Mouse (Mus musculus) forebrain, embryonic 16.5 days (tissue): ENCODE results near the gene Slc25a27. TPM values are rescaled to one million over a fixed set of nuclear protein-coding genes. Genes with fewer than 3 reads are reported as not detected.

Source experiments
- ATAC-seq: fragments of 200-750 bp; cut with Nextera tagmentation; 2 replicates; pipeline ENCODE4 v1.8.0; 2017; ENCODE audit warnings: mild to moderate bottlenecking, moderate library complexity
- H3K27ac ChIP-seq: fragments of 300-500 bp; sonication (generic); 2 replicates; pipeline ENCODE4 v1.5.1; 2014; ENCODE audit warnings: low read length, control low read depth
- H3K27me3 ChIP-seq: fragments of 300-500 bp; sonication (generic); replicated peaks from 2 replicates; pipeline ENCODE4 v1.6.1; 2014; ENCODE audit warnings: low read length; ENCODE audit not compliant: control insufficient read depth, insufficient read depth
- H3K36me3 ChIP-seq: fragments of 300-500 bp; sonication (generic); 2 replicates; pipeline ENCODE4 v1.6.1; 2014; ENCODE audit not compliant: control insufficient read depth, insufficient read depth
- H3K4me1 ChIP-seq: fragments of 300-500 bp; sonication (generic); replicated peaks from 2 replicates; pipeline ENCODE4 v1.6.1; 2014; ENCODE audit warnings: low read length; ENCODE audit not compliant: control insufficient read depth, insufficient read depth
- H3K4me2 ChIP-seq: fragments of 300-500 bp; sonication (generic); 2 replicates; pipeline ENCODE4 v1.6.1; 2014; ENCODE audit warnings: mild to moderate bottlenecking, low read length, control low read depth
- H3K4me3 ChIP-seq: fragments of 300-500 bp; sonication (generic); replicated peaks from 2 replicates; pipeline ENCODE4 v1.5.1; 2014; ENCODE audit warnings: mild to moderate bottlenecking, low read length, control low read depth
- H3K9ac ChIP-seq: fragments of 300-500 bp; sonication (generic); replicated peaks from 2 replicates; pipeline ENCODE4 v1.6.1; 2014; ENCODE audit warnings: low read depth, low read length, control low read depth
- H3K9me3 ChIP-seq: fragments of 300-500 bp; sonication (generic); 2 replicates; pipeline ENCODE4 v1.6.1; 2016; ENCODE audit warnings: low read length; ENCODE audit not compliant: control insufficient read depth
- WGBS: fragments of 180-500 bp; shearing (Covaris S2); extraction: QIAGEN DNeasy Blood & Tissue Kit; methylation state at CpG from one replicate; pipeline ENCODE4 v1.1.7; 2014; 5-methylcytosine and 5-hydroxymethylcytosine counted together
- polyA plus RNA-seq: library from polyadenylated mRNA; unstranded; fragments of >200 nt; fragmentation: Nextera tagmentation; extraction: Ambion mirVana; gene quantifications from 2 replicates; pipeline ENCODE4 v1.2.1, GENCODE M21; 2015

Slc25a27 gene
- polyA plus RNA-seq, 1 experiment from 2014 or later: 135 TPM

DNA sequence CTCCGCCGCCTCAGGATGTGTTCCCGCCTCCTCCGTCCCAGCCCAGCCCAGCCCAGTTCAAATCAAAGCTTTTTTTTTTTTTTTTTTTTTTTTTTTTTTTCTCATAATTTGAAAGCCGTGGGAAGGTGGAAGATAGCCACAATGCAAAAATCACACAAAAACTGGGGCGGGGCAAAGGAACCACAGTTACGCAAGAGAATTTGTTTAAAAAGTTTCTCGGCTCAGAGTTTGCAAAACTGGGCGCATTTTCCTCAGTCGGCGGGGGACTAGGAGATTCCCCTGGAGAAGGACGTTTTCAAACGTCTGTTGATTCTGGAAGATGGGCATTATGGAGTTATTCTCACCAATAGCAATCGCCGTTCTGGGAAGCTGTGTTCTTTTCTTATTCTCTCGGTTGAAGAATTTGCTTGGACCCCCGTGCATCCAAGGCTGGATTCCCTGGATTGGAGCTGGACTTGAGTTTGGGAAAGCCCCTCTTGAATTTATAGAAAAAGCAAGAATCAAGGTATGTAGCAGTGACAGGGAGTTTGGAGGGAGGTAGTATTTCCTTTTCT is 353 bp upstream of the Slc25a27 start, which contains the start of gene Cyp39a1:
Cyp39a1 (plus strand) TSS at position 136 of the 554 bp plus-strand sequence.
- peak within 1 kb of the TSS; percentile 100 for H3K4me3 ChIP-seq
- under 1% methylated on average over 17 of the region's 17 CpGs for WGBS
- peak within 1 kb of the TSS; percentile 99 for H3K9ac ChIP-seq
- H3K4me2 ChIP-seq: peak within 1 kb of the TSS; percentile 80
- no peaks in the 10 kb centered on the region for H3K9me3 ChIP-seq
- H3K4me1 ChIP-seq: peaks cover 21% of the 10 kb centered on the region
- peaks cover 5% of the 10 kb centered on the region; the same call in 1 of the 2 replicates for H3K36me3 ChIP-seq
- ATAC-seq: peak; percentile 11; the same call in 1 of the 2 replicates
- H3K27me3 ChIP-seq: no peaks in the 10 kb centered on the region
- H3K27ac ChIP-seq: peak within 1 kb of the TSS; percentile 73

DNA sequence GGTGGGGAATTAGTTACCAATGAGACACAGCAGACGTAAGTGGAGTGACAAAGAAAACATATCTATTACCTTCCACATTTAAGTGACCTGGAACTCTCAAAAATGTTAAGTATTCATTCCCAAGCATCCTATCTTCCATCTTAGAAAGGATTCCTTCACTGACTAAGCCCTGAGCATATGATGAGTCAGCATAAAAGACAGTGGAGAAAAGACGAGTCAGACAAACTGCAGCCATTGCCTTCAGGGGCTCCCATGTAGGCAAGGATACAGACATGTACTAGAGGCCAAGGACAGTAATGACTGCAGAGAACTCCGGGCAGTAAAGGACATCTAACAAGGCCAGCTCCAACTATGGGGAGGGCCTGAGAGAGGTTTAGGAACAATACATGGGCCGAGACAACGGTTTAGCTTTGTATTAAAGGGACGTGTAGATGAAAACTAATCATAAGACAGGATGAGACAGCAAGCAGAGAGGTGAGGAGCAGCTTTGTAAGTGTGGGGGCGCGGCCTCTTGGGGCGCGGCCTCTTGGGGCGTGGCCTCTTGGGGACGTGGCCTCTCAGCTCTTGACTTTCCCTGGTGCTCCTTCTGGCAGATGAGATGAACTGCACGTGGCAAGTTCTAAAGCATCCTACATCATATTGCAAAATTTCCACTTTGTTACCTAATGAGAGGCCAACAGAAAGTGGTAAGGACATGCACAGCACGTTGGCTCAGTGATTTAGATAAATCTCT is 15.5 kb downstream of the Slc25a27 start:
- peaks cover 23% of the 10 kb centered on the region for H3K36me3 ChIP-seq
- no peak overlapping the region for H3K4me3 ChIP-seq
- H3K27me3 ChIP-seq: no peaks in the 10 kb centered on the region
- H3K4me2 ChIP-seq: no peak overlapping the region
- H3K4me1 ChIP-seq: no peaks in the 10 kb centered on the region
- 71% methylated on average over 14 of the region's 14 CpGs for WGBS
- no peak for ATAC-seq
- no peak overlapping the region for H3K9ac ChIP-seq
- no peak overlapping the region for H3K27ac ChIP-seq
- H3K9me3 ChIP-seq: no peaks in the 10 kb centered on the region

- no peaks in the 10 kb centered on the region for H3K9me3 ChIP-seq
- H3K27ac ChIP-seq: no peak overlapping the region
- no peak overlapping the region for H3K9ac ChIP-seq
- 73% methylated on average over 10 of the region's 10 CpGs for WGBS
- no peak overlapping the region for H3K4me2 ChIP-seq
- ATAC-seq: no peak
- no peaks in the 10 kb centered on the region for H3K27me3 ChIP-seq
- H3K36me3 ChIP-seq: peaks cover 30% of the 10 kb centered on the region
- H3K4me3 ChIP-seq: no peak overlapping the region
- no peaks in the 10 kb centered on the region for H3K4me1 ChIP-seq
Observed at GRCm38 (mm10) chr17:43649641-43650436, 17.2 kb downstream of the Slc25a27 start.

GRCm38 (mm10) chr17:43646925-43647324 is 20.1 kb downstream of the Slc25a27 start:
- 0 out of 2 replicates have a peak, but pooled peaks have one; percentile 29 for ATAC-seq

GRCm38 (mm10) chr17:43645136-43645535 is 21.9 kb downstream of the Slc25a27 start:
- Histone ChIP-seq H3K27me3 (no peaks in the 10 kb centered on the region), H3K27ac (no peak overlapping the region), H3K9me3 (no peaks in the 10 kb centered on the region), H3K4me3 (no peak overlapping the region), H3K36me3 (peaks cover 30% of the 10 kb centered on the region), H3K4me1 (no peaks in the 10 kb centered on the region), H3K4me2 (no peak overlapping the region), H3K9ac (no peak overlapping the region)
- ATAC-seq: no peak
- 89% methylated on average over 3 of the region's 3 CpGs for WGBS

More at GRCm38 (mm10) chr17:43646925-43647324, 20.1 kb downstream of the Slc25a27 start:
- H3K27ac ChIP-seq: no peak overlapping the region
- H3K27me3 ChIP-seq: no peaks in the 10 kb centered on the region
- H3K4me2 ChIP-seq: no peak overlapping the region
- no peaks in the 10 kb centered on the region for H3K4me1 ChIP-seq
- H3K36me3 ChIP-seq: peaks cover 36% of the 10 kb centered on the region
- H3K9ac ChIP-seq: no peak overlapping the region
- no peaks in the 10 kb centered on the region for H3K9me3 ChIP-seq
- WGBS: 48% methylated on average over 5 of the region's 5 CpGs
- no peak overlapping the region for H3K4me3 ChIP-seq

- no peak overlapping the region for H3K4me3 ChIP-seq
- no peaks in the 10 kb centered on the region for H3K27me3 ChIP-seq
- H3K4me2 ChIP-seq: no peak overlapping the region
- H3K9ac ChIP-seq: no peak overlapping the region
- no peak overlapping the region for H3K27ac ChIP-seq
- H3K36me3 ChIP-seq: peaks cover 29% of the 10 kb centered on the region
- no peak for ATAC-seq
- H3K4me1 ChIP-seq: no peaks in the 10 kb centered on the region
- no peaks in the 10 kb centered on the region for H3K9me3 ChIP-seq
- WGBS: 82% methylated on average over 7 of the region's 7 CpGs
Observed at GRCm38 (mm10) chr17:43644375-43644774, 22.6 kb downstream of the Slc25a27 start.

GRCm38 (mm10) chr17:43643191-43643590 is 23.8 kb downstream of the Slc25a27 start:
- Histone ChIP-seq H3K4me2 (no peak overlapping the region), H3K27me3 (no peaks in the 10 kb centered on the region), H3K9ac (no peak overlapping the region), H3K36me3 (peaks cover 25% of the 10 kb centered on the region), H3K4me1 (no peaks in the 10 kb centered on the region), H3K27ac (no peak overlapping the region), H3K4me3 (no peak overlapping the region), H3K9me3 (no peaks in the 10 kb centered on the region)
- 86% methylated on average over 7 of the region's 7 CpGs for WGBS
- ATAC-seq: no peak

- H3K9ac ChIP-seq: no peak overlapping the region
- H3K4me1 ChIP-seq: no peaks in the 10 kb centered on the region
- no peak overlapping the region for H3K27ac ChIP-seq
- H3K4me2 ChIP-seq: no peak overlapping the region
- no peak overlapping the region for H3K4me3 ChIP-seq
- no peaks in the 10 kb centered on the region for H3K9me3 ChIP-seq
- ATAC-seq: no peak
- 88% methylated on average over 1 of the region's 1 CpGs for WGBS
- no peaks in the 10 kb centered on the region for H3K27me3 ChIP-seq
- peaks cover 22% of the 10 kb centered on the region for H3K36me3 ChIP-seq
Observed at GRCm38 (mm10) chr17:43640825-43641224, 26.2 kb downstream of the Slc25a27 start.

DNA sequence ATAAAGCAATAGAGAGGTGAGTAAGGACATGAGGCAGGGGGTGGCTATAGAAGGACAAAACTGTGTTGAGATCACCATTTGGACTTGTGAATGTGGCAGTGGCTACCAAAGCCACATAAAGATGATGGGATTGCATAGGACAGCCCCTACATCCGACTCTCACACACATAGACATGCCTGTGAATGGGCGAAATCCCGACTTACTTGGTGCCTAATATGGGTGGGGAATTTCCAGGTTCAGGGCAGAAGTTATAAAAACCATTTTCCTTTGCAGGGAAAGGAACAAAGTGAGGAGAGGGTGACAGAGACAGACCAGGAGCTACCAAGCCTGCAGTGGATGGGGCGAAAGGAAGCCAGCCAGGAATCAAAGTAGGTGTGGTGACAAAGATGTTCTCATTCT is 29.9 kb downstream of the Slc25a27 start:
- H3K27me3 ChIP-seq: no peaks in the 10 kb centered on the region
- H3K4me3 ChIP-seq: no peak overlapping the region
- no peak overlapping the region for H3K4me2 ChIP-seq
- no peak overlapping the region for H3K27ac ChIP-seq
- H3K4me1 ChIP-seq: no peaks in the 10 kb centered on the region
- no peak for ATAC-seq
- 98% methylated on average over 4 of the region's 4 CpGs for WGBS
- H3K36me3 ChIP-seq: peaks cover 6% of the 10 kb centered on the region
- H3K9me3 ChIP-seq: no peaks in the 10 kb centered on the region
- no peak overlapping the region for H3K9ac ChIP-seq
